Mouse (Mus musculus): Measurements from ENCODE around the gene Brd7.

Brd7 gene

GRCm38 (mm10) chr8:88310286-88310685, 51.7 kb downstream of the Brd7 start:
- no peak for ATAC-seq (ENCODE audit: low TSS enrichment)

DNA sequence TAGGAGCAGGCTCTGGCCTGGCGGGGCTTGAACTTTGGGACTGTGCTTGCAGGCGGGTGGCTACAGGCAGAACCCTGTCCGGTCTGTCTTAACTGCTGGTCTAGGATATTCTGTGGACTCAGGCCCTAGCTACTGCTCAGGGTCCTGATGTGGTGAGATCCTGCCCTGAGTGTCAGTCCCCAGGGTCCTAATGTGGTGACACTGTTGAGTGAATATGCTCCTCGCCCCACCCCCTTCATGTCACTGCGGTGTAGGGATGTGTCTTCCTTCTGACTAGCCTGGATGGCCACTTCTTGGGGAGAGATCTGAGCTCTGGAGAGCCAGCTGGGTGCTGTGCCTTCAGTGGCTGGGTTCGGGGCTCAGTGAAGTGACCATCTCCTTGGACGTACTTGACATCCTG, 52.1 kb downstream of the Brd7 start:
- ATAC-seq (ENCODE audit: low TSS enrichment), result no peak

DNA sequence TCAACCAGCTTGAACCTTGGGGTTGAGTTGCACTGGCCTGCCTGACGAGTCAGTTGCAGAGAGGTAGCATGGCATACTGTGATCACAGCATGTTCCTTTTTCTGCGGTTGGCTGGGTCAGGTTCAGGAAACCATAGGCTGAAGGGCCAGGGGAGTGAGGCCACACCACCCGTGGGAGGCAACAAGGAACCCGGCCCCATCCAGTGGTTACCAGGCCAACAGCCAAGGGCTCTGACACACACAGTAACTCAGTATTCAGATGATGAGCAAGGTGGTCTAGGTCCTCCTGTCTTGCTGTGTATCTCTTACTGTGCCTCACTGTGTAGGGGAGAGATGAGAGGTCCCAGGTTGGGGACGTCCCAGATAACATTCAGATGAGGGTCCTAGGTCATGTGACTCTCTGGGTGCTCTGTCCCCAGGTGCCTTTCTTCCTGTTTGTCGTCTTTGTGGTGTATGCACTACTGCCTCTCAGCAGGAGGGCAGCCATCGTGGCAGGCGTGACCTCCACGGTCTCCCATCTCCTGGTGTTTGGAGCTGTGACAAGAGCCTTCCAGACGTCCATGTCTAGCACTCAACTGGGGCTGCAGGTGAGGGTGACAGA, 52.6 kb downstream of the Brd7 start:
- ATAC-seq (ENCODE audit: low TSS enrichment), result no peak

DNA sequence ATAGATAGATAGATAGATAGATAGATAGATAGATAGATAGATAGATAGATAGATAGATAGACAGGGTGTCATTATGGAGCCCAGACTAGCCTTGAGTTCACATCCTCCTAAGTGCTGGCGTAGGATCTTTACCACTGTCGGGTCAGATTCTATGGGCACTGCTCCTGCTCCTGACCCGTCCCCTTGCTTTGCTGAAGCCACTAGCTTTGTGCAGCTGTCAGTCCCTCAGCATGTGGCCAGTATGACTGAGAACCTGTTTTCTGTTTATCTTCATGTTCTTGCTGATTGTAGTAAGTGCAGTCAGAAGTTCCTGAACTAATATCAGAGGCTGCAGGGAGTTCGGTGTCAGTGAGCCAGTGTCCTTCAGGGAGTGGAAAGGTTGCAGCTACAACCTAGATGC, 54.3 kb downstream of the Brd7 start:
- ATAC-seq (ENCODE audit: low TSS enrichment), result no peak

GRCm38 (mm10) chr8:88306511-88306910, 55.5 kb downstream of the Brd7 start:
- ATAC-seq (ENCODE audit: low TSS enrichment), result no peak

GRCm38 (mm10) chr8:88305814-88306213, 56.2 kb downstream of the Brd7 start:
- ATAC-seq (ENCODE audit: low TSS enrichment), result no peak

GRCm38 (mm10) chr8:88301589-88302437, 60.2 kb downstream of the Brd7 start:
- ATAC-seq (ENCODE audit: low TSS enrichment), result no peak

DNA sequence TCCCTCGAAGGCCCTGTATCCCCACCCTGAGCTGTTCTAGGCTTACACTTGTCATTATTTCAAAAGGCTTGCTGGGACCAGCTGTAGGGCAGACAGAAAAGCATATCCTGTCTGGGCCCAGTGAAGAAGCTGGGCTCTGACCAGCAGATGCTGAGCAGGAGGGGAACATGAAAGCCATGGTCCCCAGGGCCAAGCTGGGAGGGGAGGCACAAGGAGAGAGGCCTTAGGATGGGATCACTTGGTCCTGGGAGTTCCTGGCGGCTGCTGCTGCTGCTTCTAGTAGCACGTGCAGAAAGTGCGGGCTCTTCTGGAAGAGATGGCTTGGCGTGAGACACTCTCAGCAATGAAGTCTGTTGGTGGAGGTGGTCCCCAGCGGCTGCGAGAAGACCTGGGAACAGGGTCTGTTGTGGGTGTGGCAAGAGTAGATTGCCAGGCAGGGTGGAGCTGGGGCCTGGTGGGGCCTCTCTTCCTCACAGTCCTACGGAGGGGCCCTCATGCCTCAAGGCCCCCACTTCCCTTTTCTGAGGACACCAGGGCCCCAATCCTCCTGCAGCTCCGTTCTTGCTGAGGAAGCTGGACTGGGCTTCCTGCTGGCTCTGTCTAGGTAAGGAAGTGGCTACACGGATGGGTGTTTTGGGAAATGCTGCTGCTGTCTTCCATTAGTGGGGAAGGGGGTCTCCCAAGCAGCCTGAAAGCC, 61.9 kb downstream of the Brd7 start:
- no peak for ATAC-seq (ENCODE audit: low TSS enrichment)

DNA sequence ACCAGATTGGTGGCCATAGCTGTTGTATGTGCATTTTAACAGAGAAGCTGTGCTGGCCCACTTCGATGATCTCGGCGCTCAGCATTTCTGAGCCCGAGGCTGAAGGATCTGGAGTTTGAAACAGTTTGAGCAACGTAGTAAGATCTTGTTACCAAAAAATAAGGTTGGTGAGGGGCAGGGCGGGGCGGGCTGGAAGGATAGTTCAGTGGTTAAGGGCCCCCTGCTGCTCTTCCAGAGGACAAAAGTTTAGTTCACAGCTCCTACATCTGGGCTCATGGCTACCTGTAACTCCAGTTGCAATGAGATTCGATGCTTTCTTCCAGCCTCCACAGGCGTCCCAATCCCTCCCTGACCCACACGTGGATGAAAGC, 63.3 kb downstream of the Brd7 start:
- no peak for ATAC-seq (ENCODE audit: low TSS enrichment)

GRCm38 (mm10) chr8:88297976-88298732, 63.8 kb downstream of the Brd7 start:
- ATAC-seq (ENCODE audit: low TSS enrichment), result no peak

GRCm38 (mm10) chr8:88294977-88295376, 67.0 kb downstream of the Brd7 start:
- ATAC-seq (ENCODE audit: low TSS enrichment), result no peak

DNA sequence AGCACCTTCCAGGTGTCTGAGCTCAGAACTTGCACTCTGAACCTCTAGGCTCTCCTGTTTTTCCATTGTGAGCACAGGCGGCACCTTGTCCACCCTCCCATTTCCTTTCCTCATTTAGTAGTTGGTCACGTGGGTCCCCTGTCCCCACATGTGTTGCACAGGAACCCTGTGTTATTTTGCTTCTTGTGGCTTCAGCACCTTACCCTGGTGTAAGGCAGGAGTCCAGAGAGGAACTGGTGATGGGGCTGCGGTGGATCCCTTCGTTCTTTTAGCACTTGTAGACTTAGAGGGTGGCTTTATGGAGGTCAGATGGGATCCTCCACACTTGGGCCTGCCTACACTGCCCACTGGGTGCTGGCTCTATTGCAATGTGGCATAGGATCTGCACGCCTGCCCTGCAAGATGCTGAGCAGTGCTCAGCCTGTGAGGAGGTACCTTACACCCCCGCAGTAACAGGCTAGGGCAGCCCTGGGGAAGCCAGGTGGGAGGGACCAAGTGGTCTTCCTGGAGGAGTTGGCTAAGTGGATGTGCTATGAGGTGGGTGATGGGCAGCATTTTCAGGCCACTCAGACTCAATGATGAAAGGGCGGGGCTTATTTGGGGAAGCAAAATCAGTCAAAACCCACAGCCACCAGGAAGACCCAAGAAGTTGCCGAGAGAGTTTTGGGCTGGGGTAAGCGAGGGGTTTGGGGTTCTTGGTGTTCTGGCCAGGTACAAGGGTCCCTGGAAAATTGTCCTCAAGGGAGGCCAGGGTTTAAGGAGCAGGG, 68.2 kb downstream of the Brd7 start:
- no peak for ATAC-seq (ENCODE audit: low TSS enrichment)

GRCm38 (mm10) chr8:88292926-88293325, 69.1 kb downstream of the Brd7 start:
- ATAC-seq (ENCODE audit: low TSS enrichment), result no peak

- no peak for ATAC-seq (ENCODE audit: low TSS enrichment)
These were observed 70.7 kb downstream of the Brd7 start for GRCm38 (mm10) chr8:88291305-88291690.

GRCm38 (mm10) chr8:88290326-88291304, 71.4 kb downstream of the Brd7 start:
- no peak for ATAC-seq (ENCODE audit: low TSS enrichment)

DNA sequence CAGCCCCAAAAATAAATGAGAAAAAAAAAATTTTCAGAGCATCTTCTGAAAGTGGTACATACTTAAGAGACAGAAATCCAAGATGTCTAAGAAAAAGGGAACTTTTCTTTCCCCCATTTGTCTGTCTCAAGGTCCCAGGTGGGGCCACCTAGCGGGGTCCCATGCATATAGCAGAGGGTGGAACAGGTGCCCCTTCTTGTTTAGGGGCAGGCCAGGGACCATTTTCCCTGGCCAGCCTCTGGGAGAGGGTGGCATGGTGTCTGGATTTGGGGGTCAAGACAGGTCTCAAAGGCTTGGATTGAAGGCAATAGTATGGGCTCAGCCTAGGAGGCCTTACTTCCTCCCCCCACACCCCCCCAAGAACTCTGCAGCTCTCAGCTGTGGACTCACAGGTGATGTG, 72.1 kb downstream of the Brd7 start:
- no peak for ATAC-seq (ENCODE audit: low TSS enrichment)

- ATAC-seq (ENCODE audit: low TSS enrichment), result no peak
These were observed 73.3 kb downstream of the Brd7 start for GRCm38 (mm10) chr8:88288622-88289242.

DNA sequence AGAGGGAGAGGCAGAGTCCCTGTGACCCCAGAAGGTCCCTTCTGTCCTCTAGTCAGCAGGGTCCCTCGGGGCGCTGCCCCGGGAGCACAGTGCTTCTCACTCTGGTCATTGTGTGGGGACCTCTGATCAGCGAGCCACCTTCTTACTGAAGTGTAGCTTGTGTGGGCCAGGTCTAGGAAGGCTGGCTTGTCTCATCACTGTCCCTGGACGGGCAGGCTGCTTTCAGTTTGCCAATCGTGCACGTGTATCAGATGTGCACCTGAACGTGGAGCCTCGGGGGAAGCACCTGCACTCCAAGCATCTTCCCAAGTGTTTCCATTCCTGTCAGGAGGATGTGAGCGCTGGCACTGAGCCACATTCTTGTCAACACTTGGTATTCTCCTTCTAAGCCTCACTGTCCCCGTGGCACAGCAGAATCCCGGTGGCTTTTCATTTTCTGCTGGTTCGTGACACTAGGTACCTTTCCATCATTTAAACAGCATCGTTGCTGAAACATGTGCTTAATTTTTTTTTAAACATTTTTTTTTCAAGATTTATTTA, 75.5 kb downstream of the Brd7 start:
- no peak for ATAC-seq (ENCODE audit: low TSS enrichment)

All from frontal cortex, adult (tissue).